Mouse (Mus musculus) G1E (cell line): ENCODE data around the gene Mecom.

Experiments
- CTCF ChIP-seq: IDR thresholded peaks from 2 replicates; pipeline ENCODE4 v1.5.1; 2012; ENCODE audit warnings: low read depth, low read length, inconsistent platforms, mixed read lengths
- GATA1 ChIP-seq: IDR thresholded peaks from 2 replicates; pipeline ENCODE4 v1.6.1; 2012; ENCODE audit warnings: borderline replicate concordance, low read length, inconsistent platforms, mixed read lengths
- GATA2 ChIP-seq: IDR thresholded peaks from 2 replicates; pipeline ENCODE4 v1.6.1; 2012; ENCODE audit warnings: low read depth, low read length, inconsistent platforms, borderline replicate concordance
- POLR2AphosphoS5 ChIP-seq: IDR thresholded peaks from 2 replicates; pipeline ENCODE4 v1.6.1; 2012; ENCODE audit warnings: low read depth, low read length, inconsistent platforms; ENCODE audit not compliant: insufficient replicate concordance
- TAL1 ChIP-seq: conservative IDR thresholded peaks from 2 replicates; pipeline ENCODE4 v1.6.1; 2012; ENCODE audit warnings: low read depth, low read length, inconsistent platforms, mixed read lengths

GRCm38 (mm10) chr3:30012666-30013365 lies 535.0 kb downstream of the Mecom start:
- TF ChIP-seq CTCF (no peak), GATA1 (no peak), POLR2AphosphoS5 (no peak), TAL1 (no peak), GATA2 (no peak)
